Mouse (Mus musculus) hindbrain, postnatal 0 days (tissue): ENCODE measurements around the gene Atad3a. TPM values are rescaled to one million over a fixed set of nuclear protein-coding genes. Genes with fewer than 3 reads are reported as not detected.

Experiments
- ATAC-seq: fragments of 200-750 bp; cut with Nextera tagmentation; 2 replicates; pipeline ENCODE4 v1.8.0; 2017; ENCODE audit warnings: mild to moderate bottlenecking, moderate TSS enrichment, moderate library complexity
- DNase-seq: peaks from one replicate; pipeline ENCODE4 v3.0.0-alpha.2; 2015; ENCODE audit warnings: low spot score
- H3K27ac ChIP-seq: fragments of 300-500 bp; sonication (generic); 2 replicates; pipeline ENCODE4 v1.5.1; 2014; ENCODE audit warnings: mild to moderate bottlenecking
- H3K27me3 ChIP-seq: fragments of 300-500 bp; sonication (generic); 2 replicates; pipeline ENCODE4 v1.6.1; 2014; ENCODE audit warnings: low read length, mixed read lengths; ENCODE audit not compliant: insufficient read depth
- H3K36me3 ChIP-seq: fragments of 300-500 bp; sonication (generic); 2 replicates; pipeline ENCODE4 v1.6.1; 2014; ENCODE audit warnings: low read length, mixed read lengths; ENCODE audit not compliant: insufficient read depth
- H3K4me1 ChIP-seq: fragments of 300-500 bp; sonication (generic); 2 replicates; pipeline ENCODE4 v1.6.1; 2014; ENCODE audit warnings: antibody characterized with exemption, low read length, mixed read lengths; ENCODE audit not compliant: insufficient read depth
- H3K4me2 ChIP-seq: fragments of 300-500 bp; sonication (generic); 2 replicates; pipeline ENCODE4 v1.6.1; 2014; ENCODE audit warnings: low read depth, mild to moderate bottlenecking, low read length, moderate library complexity, mixed read lengths
- H3K4me3 ChIP-seq: fragments of 300-500 bp; sonication (generic); 2 replicates; pipeline ENCODE4 v1.5.1; 2014; ENCODE audit warnings: low read length
- H3K9ac ChIP-seq: fragments of 300-500 bp; sonication (generic); replicated peaks from 2 replicates; pipeline ENCODE4 v1.6.1; 2014; ENCODE audit warnings: mild to moderate bottlenecking, low read length, moderate library complexity, mixed read lengths
- H3K9me3 ChIP-seq: fragments of 300-500 bp; sonication (generic); 2 replicates; pipeline ENCODE4 v1.6.1; 2016; ENCODE audit warnings: low read length, mixed read lengths
- CTCF ChIP-seq: IDR thresholded peaks from 2 replicates; pipeline ENCODE4 v1.5.1; 2016; ENCODE audit warnings: antibody characterized with exemption, control low read depth, low read depth
- WGBS: fragments of 180-500 bp; shearing (Covaris S2); extraction: QIAGEN DNeasy Blood & Tissue Kit; methylation state at CpG from one replicate; pipeline ENCODE4 v1.1.7; 2014; 5-methylcytosine and 5-hydroxymethylcytosine counted together
- polyA plus RNA-seq: library from polyadenylated mRNA; unstranded; fragments of >200 nt; fragmentation: Nextera tagmentation; extraction: Ambion mirVana; gene quantifications from 2 replicates; pipeline ENCODE4 v1.2.1, GENCODE M21; 2015
- total RNA-seq: library from RNA; depleted of rRNA; stranded (reverse); fragments of >200 nt; gene quantifications from 2 replicates; pipeline ENCODE4 v1.2.3, GENCODE M21; 2014

The Atad3a gene
- total and polyA plus RNA-seq, 2 experiments from 2014 or later = 72.2 to 83.4 TPM

DNA sequence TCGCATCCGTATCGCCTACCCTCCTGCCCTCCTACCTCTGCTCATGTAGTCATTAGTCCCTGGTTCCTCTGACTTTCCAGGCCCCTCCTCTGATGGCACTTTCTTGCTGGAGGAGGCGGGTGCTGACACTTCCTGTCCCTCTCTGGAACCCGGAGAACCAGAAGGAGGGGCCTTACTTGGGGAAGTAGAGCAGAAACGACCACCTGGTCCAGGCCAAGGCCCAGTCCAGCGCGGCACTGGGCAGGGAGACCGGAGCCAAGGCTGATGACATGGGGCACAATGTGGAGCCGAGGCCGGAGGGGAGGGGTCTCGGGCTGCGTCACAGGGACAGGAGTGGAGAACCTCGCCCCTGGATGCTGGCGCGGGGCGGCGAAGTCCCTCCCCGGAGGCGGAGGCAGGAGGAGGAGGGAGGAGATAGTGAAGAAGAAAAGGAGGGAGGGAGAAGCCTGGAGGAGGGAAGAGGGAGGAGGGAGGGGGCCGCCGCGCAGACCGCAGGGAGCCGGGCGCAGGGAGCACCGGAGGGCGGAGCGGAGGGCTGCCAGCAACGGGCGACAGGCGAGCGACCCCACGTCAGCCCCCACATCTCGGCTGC, 26.4 kb downstream of the Atad3a start, which contains the start of gene Tmem240:
TSS of gene Tmem240 (plus strand) at position 451 of the 592 bp plus-strand sequence.
- DNase-seq (peak; percentile 95), ATAC-seq (peak; percentile 93)
- peak within 1 kb of the TSS; percentile 89 for H3K4me2 ChIP-seq
- no peaks in the 10 kb centered on the region for H3K9me3 ChIP-seq
- H3K4me1 ChIP-seq = peaks cover 8% of the 10 kb centered on the region; the same call in 1 of the 2 replicates
- no peak for TF ChIP-seq CTCF
- H3K27me3 ChIP-seq = no peaks in the 10 kb centered on the region
- peak within 1 kb of the TSS; percentile 98 for H3K27ac ChIP-seq
- H3K4me3 ChIP-seq = peak within 1 kb of the TSS; percentile 83
- peak within 1 kb of the TSS; percentile 95 for H3K9ac ChIP-seq
- H3K36me3 ChIP-seq = peaks cover 7% of the 10 kb centered on the region; the same call in 1 of the 2 replicates
- WGBS = under 1% methylated on average over 26 of the region's 35 CpGs

DNA sequence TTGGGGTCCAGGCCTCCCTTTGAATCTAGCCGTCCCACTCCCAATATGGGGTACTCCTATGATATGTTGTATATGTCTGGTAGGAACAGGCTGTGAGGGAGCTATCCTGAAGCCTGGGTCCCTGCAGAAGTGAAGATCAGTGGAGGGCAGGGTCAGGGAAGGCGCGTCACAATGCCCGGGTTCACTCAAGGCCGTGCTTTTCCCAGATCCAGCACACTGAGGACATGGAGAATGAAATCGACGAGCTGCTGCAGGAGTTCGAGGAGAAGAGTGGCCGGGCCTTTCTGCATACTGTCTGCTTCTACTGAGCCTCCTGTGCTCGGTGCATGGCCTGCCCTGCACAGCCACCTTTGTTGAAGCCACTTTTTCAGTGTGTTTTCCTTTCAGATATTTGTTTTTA, 27.6 kb downstream of the Atad3a start:
- H3K9ac ChIP-seq = no peak overlapping the region
- H3K27ac ChIP-seq = no peak overlapping the region; the same call in 1 of the 2 replicates
- H3K36me3 ChIP-seq = peaks cover 7% of the 10 kb centered on the region; the same call in 1 of the 2 replicates
- ATAC-seq = no peak
- H3K27me3 ChIP-seq = no peaks in the 10 kb centered on the region
- H3K4me1 ChIP-seq = peaks cover 8% of the 10 kb centered on the region; the same call in 1 of the 2 replicates
- H3K4me2 ChIP-seq = no peak overlapping the region
- no peaks in the 10 kb centered on the region for H3K9me3 ChIP-seq
- H3K4me3 ChIP-seq = no peak overlapping the region
- no peak for DNase-seq
- TF ChIP-seq CTCF = no peak
- WGBS = 85% methylated on average over 10 of the region's 10 CpGs

DNA sequence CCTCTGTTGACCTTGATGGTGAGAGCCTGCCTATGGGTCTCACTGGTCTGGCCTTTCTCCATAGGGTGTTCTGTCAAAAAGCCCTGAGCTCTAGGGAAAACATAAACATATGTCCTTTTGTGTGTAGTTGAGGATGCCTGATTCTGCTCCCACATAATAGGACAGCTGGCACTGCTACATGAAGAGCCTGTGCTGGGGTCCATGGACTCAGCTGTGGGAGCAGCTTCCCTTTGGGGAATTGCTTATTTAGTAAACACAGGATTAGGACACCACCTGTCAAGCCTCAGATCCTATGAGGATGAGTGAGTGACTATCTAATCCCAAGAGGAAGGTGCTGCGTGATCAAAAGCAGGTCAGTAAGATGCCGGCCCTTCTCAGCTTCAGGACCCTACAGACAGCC, 32.9 kb downstream of the Atad3a start:
- no peak for ATAC-seq
- peaks cover 9% of the 10 kb centered on the region; the same call in 1 of the 2 replicates for H3K36me3 ChIP-seq
- no peak for DNase-seq
- H3K4me3 ChIP-seq = no peak overlapping the region
- H3K4me1 ChIP-seq = no peaks in the 10 kb centered on the region
- H3K9me3 ChIP-seq = no peaks in the 10 kb centered on the region
- no peak overlapping the region for H3K4me2 ChIP-seq
- TF ChIP-seq CTCF = no peak
- no peak overlapping the region; the same call in 1 of the 2 replicates for H3K9ac ChIP-seq
- H3K27ac ChIP-seq = no peak overlapping the region
- WGBS = 57% methylated on average over 2 of the region's 2 CpGs
- no peaks in the 10 kb centered on the region for H3K27me3 ChIP-seq

DNA sequence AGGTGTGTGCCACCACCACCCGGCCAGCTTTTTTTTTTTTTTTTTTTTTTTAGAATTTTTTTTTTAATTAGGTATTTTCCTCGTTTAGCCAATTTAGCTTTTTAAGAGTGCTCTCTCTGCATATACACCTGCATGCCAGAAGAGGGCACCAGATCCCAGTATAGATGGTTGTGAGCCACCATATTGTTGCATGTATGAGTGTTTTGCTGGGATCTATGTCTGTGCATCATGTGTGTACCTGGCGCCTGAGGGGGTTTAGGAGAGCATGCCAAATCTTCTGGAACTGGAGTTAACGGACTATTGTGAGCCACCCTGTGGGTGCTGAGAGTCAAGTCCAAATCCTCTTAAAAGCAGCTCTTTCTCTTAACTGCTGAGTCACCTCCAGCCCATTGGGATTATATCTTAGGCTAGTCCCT, 39.2 kb downstream of the Atad3a start:
- ATAC-seq (0 out of 2 replicates have a peak, but pooled peaks have one; percentile 45), DNase-seq (peak; percentile 47)
- Histone ChIP-seq H3K27ac (no peak overlapping the region), H3K9ac (no peak overlapping the region), H3K9me3 (no peaks in the 10 kb centered on the region), H3K27me3 (no peaks in the 10 kb centered on the region), H3K4me3 (no peak overlapping the region), H3K4me2 (no peak overlapping the region), H3K4me1 (no peaks in the 10 kb centered on the region), H3K36me3 (peaks cover 6% of the 10 kb centered on the region; the same call in 1 of the 2 replicates)
- TF ChIP-seq CTCF = peak; percentile 71
- 45% methylated on average over 4 of the region's 4 CpGs for WGBS

DNA sequence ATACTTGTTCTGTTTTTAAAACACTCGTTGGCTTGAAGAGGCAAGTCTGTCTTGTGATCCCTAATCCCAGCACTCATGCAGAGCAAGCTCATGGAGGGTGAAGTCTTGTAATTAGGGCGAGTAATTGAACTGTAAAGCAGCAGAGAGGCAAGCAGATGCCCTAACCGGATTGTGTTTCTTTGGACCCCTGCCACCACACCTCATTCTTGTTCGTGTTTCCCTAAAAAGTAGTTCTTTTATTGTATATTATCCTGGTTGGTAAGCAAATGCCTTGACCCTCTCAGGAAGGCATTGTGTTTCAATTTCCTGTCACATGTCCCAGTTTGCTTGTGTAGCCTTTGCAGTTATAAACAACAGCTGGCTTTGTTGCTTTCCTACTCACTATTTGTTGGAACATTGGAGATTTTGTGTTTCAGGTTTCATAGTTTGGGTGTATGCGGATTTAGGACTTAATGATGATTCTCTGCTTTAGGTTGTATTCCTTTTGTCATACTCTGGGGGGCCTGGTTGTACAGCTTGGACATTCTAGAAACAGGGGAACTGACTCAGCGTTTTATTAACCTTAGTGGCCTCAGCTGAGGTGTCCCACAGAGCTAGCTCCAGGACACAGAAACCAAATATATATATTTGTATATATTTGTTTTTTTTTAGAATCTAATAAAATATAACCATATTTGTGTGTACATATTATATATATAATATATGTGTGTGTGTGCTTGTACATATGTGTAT, 50.2 kb downstream of the Atad3a start:
- Histone ChIP-seq H3K4me1 (peaks cover 4% of the 10 kb centered on the region; the same call in 1 of the 2 replicates), H3K27ac (peak overlapping the region; percentile 41), H3K36me3 (no peaks in the 10 kb centered on the region; the same call in 1 of the 2 replicates), H3K4me2 (peak overlapping the region; percentile 18; the same call in 1 of the 2 replicates), H3K9me3 (no peaks in the 10 kb centered on the region), H3K9ac (no peak overlapping the region), H3K27me3 (no peaks in the 10 kb centered on the region), H3K4me3 (no peak overlapping the region)
- DNase-seq (peak; percentile 20), ATAC-seq (no peak)
- WGBS = 53% methylated on average over 6 of the region's 6 CpGs
- TF ChIP-seq CTCF = no peak

DNA sequence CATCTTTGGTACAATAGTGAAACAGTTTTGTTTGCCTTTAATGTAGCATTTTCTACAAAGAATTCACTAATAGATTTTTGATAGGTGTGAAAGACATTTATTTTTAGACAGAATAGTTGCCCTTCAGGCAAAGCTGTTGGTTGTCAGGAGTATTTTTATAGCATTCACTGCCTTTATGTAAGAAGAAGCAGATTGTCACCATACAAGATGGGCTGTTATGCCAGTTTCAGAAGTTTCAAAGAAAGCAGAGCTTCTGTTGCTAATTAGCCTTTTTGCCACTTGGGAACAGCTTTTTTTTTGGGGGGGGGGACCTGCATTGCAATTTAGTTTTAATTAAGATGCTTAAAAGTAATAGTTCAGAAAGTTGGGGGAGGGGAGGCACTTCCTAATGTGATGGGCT, 51.9 kb downstream of the Atad3a start:
- H3K27ac ChIP-seq = no peak overlapping the region
- no peak for DNase-seq

More for the DNA sequence above, 51.9 kb downstream of the Atad3a start:
- H3K9ac ChIP-seq = no peak overlapping the region
- no peak overlapping the region for H3K4me2 ChIP-seq
- H3K4me1 ChIP-seq = peaks cover 4% of the 10 kb centered on the region; the same call in 1 of the 2 replicates
- no peak for ATAC-seq
- no peaks in the 10 kb centered on the region for H3K36me3 ChIP-seq
- TF ChIP-seq CTCF = no peak
- H3K9me3 ChIP-seq = no peaks in the 10 kb centered on the region
- no peaks in the 10 kb centered on the region for H3K27me3 ChIP-seq
- no peak overlapping the region for H3K4me3 ChIP-seq
